Mouse (Mus musculus) stomach, postnatal 0 days (tissue): Measurements from ENCODE around the gene Trp53bp1.

ENCODE experiments used
- CTCF ChIP-seq: IDR thresholded peaks from 2 replicates; pipeline ENCODE4 v1.5.1; 2016; ENCODE audit warnings: antibody characterized with exemption, low read depth, mild to moderate bottlenecking, moderate library complexity
- EP300 ChIP-seq: optimal IDR thresholded peaks from 2 replicates; pipeline ENCODE3; 2016; ENCODE audit warnings: antibody characterized with exemption

DNA sequence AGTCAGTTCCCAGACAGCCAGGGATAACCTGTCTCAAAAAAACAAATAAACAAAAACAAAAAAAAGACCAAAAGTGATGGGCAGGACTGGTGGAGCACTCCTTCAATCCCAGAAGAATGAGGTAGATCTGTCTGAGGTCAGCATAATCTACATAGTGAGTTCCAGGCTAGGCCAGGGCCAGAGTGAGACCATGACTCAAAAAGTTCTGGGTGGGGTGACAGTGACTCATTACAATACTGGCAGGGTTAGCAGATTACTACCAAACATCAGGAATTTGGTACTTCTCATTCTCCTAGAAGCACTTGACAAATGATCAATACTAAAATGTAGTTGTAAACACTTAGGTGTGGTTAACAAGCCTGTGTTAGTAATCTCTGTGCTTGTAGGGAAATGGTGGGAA lies 51.2 kb downstream of the Trp53bp1 start:
- no peak for TF ChIP-seq CTCF
- TF ChIP-seq EP300 = no peak
